Mouse (Mus musculus): ENCODE measurements around the gene Eml2. TPM values are rescaled to one million over a fixed set of nuclear protein-coding genes. Genes with fewer than 3 reads are reported as not detected.

Gene Eml2
- polyA plus RNA-seq, 1 experiment from 2014 or later = 1.4 TPM

DNA sequence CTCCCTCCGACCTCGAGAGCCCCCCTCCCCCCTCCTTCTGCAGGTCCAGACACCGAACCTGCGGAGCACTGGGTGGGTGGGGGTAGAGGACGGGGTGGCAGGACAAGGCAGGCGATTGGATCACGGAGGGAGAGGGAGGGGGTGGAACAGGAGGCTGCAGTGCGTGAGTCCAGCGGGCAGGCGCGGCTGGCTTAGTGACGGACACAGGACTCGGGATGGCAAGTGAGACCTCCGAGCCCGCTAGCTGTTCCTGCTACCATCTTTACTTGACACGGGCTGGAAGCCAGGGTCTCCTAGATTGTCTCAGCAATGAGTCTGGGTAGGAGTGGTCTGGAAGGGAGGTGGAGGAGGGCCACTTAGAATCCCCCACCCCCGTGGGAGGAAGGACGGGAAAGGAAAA is 1.8 kb downstream of the Eml2 start:
- WGBS = 8% methylated on average over 18 of the region's 18 CpGs
- H3K27ac ChIP-seq (ENCODE audit: low read depth, low read length) = no peak overlapping the region
- no peaks in the 10 kb centered on the region for H3K9me3 ChIP-seq (ENCODE audit: control insufficient read depth, low read length)
- H3K9ac ChIP-seq (ENCODE audit: low read depth, low read length) = no peak overlapping the region
- DNase-seq (ENCODE audit: low spot score) (peak; percentile 28), ATAC-seq (ENCODE audit: low FRiP score) (no peak)
- H3K4me3 ChIP-seq (ENCODE audit: low read depth, low read length) = peak overlapping the region; percentile 12; the same call in 1 of the 2 replicates
- no peaks in the 10 kb centered on the region for H3K36me3 ChIP-seq (ENCODE audit: control insufficient read depth, insufficient read depth, low read length)
- peaks cover 5% of the 10 kb centered on the region; the same call in 1 of the 2 replicates for H3K4me1 ChIP-seq (replicated peaks; ENCODE audit: control insufficient read depth, insufficient read depth, low read length)
- H3K27me3 ChIP-seq (ENCODE audit: control insufficient read depth, insufficient read depth, low read length) = peaks cover 41% of the 10 kb centered on the region
- H3K4me2 ChIP-seq (replicated peaks; ENCODE audit: low read depth, low read length) = 0 out of 2 replicates have a peak overlapping the region, but pooled peaks have one; percentile 11

DNA sequence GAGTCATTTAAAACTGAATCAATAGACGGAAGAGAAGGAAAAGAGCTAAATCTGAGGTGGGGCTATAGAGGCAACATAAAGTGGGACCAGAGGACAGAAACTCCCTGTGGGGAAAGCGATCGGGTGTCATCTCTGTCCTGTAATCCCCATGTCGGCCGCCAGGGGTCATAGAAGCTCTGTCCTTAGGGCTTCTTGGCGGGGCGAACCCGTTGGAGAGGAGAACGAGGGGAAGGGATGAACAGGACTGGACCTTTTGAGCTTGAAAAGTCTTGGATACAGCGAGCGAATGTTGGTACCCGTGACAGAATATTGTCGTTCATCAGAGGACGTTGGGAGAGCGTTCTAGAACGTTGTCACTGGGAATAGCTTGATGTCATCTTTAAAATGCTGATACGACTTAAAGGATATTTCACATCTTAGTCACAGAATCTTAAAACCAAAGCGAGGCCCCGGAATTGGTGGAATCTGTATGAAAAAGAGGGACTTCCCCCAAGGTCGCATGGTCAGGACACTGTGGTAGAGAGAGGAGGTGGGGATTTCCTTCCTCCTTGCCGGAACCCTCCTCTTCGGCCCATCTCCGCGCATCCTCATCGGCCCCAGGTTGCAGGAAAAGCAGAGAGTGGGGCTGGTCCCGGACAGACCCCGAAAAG is 2.3 kb downstream of the Eml2 start:
- Histone ChIP-seq H3K9ac (ENCODE audit: low read depth, low read length) (no peak overlapping the region), H3K4me1 (replicated peaks; ENCODE audit: control insufficient read depth, insufficient read depth, low read length) (peaks cover 5% of the 10 kb centered on the region; the same call in 1 of the 2 replicates), H3K4me2 (replicated peaks; ENCODE audit: low read depth, low read length) (peak overlapping the region; percentile 26), H3K27ac (ENCODE audit: low read depth, low read length) (no peak overlapping the region), H3K36me3 (ENCODE audit: control insufficient read depth, insufficient read depth, low read length) (no peaks in the 10 kb centered on the region), H3K9me3 (ENCODE audit: control insufficient read depth, low read length) (no peaks in the 10 kb centered on the region), H3K4me3 (ENCODE audit: low read depth, low read length) (peak overlapping the region; percentile 12; the same call in 1 of the 2 replicates), H3K27me3 (ENCODE audit: control insufficient read depth, insufficient read depth, low read length) (peaks cover 41% of the 10 kb centered on the region)
- DNase-seq (ENCODE audit: low spot score) = peak; percentile 83
- no peak for ATAC-seq (ENCODE audit: low FRiP score)
- WGBS = 8% methylated on average over 26 of the region's 27 CpGs

DNA sequence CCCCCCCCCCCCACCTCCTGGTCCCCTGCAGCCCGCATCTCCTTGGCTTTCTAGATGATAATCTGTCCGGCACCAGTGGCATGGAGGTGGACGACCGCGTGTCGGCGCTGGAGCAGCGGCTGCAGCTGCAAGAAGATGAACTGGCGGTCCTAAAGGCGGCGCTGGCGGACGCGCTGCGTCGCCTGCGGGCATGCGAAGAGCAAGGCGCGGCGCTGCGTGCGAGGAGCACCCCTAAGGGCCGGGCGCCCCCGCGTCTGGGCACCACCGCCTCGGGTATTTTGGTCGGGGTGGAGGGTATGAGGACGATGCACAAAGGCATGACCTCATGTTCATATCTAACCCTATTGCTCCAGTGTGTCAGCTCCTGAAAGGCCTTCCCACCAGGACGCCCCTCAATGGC is 3.0 kb downstream of the Eml2 start:
- H3K4me3 ChIP-seq (ENCODE audit: low read depth, low read length) = peak overlapping the region; percentile 16
- WGBS = 0% methylated on average over 31 of the region's 32 CpGs
- H3K9ac ChIP-seq (ENCODE audit: low read depth, low read length) = no peak overlapping the region
- H3K36me3 ChIP-seq (ENCODE audit: control insufficient read depth, insufficient read depth, low read length) = no peaks in the 10 kb centered on the region
- no peak for ATAC-seq (ENCODE audit: low FRiP score)
- H3K4me2 ChIP-seq (replicated peaks; ENCODE audit: low read depth, low read length) = peak overlapping the region; percentile 26
- H3K27ac ChIP-seq (ENCODE audit: low read depth, low read length) = no peak overlapping the region
- peaks cover 5% of the 10 kb centered on the region; the same call in 1 of the 2 replicates for H3K4me1 ChIP-seq (replicated peaks; ENCODE audit: control insufficient read depth, insufficient read depth, low read length)
- peak; percentile 80 for DNase-seq (ENCODE audit: low spot score)
- H3K27me3 ChIP-seq (ENCODE audit: control insufficient read depth, insufficient read depth, low read length) = peaks cover 41% of the 10 kb centered on the region
- no peaks in the 10 kb centered on the region for H3K9me3 ChIP-seq (ENCODE audit: control insufficient read depth, low read length)

DNA sequence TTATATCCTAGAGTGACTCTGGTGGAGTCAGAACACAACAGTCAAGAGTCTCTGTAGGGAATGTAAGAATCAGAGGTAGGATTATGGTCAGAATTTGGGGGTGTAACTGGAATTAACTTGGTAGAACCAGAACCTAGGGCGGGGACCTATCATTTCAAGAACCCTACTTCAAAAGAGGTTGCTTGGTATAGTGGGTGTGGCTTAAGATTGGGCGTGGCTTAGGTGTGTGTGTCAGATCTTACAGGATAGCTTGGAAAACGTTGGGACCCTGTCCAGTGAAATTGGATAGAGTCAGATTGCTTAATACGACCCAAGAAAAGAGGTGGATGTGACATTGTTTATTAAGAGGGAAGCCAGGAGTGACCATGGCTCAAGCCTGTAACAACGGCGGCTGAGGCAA is 3.7 kb downstream of the Eml2 start:
- Histone ChIP-seq H3K36me3 (ENCODE audit: control insufficient read depth, insufficient read depth, low read length) (no peaks in the 10 kb centered on the region), H3K9ac (ENCODE audit: low read depth, low read length) (no peak overlapping the region), H3K27ac (ENCODE audit: low read depth, low read length) (no peak overlapping the region), H3K4me2 (replicated peaks; ENCODE audit: low read depth, low read length) (no peak overlapping the region; the same call in 1 of the 2 replicates), H3K9me3 (ENCODE audit: control insufficient read depth, low read length) (no peaks in the 10 kb centered on the region), H3K4me1 (replicated peaks; ENCODE audit: control insufficient read depth, insufficient read depth, low read length) (peaks cover 5% of the 10 kb centered on the region; the same call in 1 of the 2 replicates), H3K4me3 (ENCODE audit: low read depth, low read length) (no peak overlapping the region; the same call in 1 of the 2 replicates), H3K27me3 (ENCODE audit: control insufficient read depth, insufficient read depth, low read length) (peaks cover 41% of the 10 kb centered on the region)
- DNase-seq (ENCODE audit: low spot score) (no peak), ATAC-seq (ENCODE audit: low FRiP score) (no peak)
- WGBS = 38% methylated on average over 6 of the region's 6 CpGs

DNA sequence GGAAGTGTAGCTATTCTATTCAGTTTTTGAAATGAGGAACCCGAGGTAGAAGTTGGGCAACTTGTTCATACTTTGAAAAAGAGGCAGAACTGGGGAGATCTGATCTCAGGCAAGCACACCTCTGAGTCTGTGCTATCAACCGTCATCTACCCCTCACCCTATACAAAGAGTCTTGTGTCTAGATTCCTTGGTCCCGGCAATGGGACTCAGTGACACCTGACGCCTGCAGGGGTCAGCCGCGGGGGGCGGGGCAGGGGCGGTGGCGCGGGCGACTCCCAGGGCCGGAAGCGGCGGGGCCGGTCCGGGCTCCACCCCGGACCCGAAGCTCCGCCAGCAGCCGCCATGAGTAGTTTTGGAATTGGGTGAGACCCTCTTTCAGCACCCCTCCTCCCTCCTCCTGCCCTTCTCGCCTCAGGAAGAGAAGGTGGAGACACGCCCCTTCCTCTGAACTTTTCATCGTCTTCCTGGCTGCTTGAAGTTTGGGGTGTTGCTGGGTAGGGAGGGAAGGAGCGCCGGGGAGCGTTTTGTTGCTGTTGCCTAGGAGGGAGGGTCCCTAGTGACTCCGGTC is 4.7 kb downstream of the Eml2 start:
- DNase-seq (ENCODE audit: low spot score) (peak; percentile 63), ATAC-seq (ENCODE audit: low FRiP score) (no peak)
- Histone ChIP-seq H3K27ac (ENCODE audit: low read depth, low read length) (no peak overlapping the region), H3K4me1 (replicated peaks; ENCODE audit: control insufficient read depth, insufficient read depth, low read length) (peaks cover 5% of the 10 kb centered on the region; the same call in 1 of the 2 replicates), H3K4me3 (ENCODE audit: low read depth, low read length) (peak overlapping the region; percentile 39), H3K9me3 (ENCODE audit: control insufficient read depth, low read length) (no peaks in the 10 kb centered on the region), H3K9ac (ENCODE audit: low read depth, low read length) (peak overlapping the region; percentile 42), H3K4me2 (replicated peaks; ENCODE audit: low read depth, low read length) (peak overlapping the region; percentile 55), H3K27me3 (ENCODE audit: control insufficient read depth, insufficient read depth, low read length) (peaks cover 36% of the 10 kb centered on the region), H3K36me3 (ENCODE audit: control insufficient read depth, insufficient read depth, low read length) (no peaks in the 10 kb centered on the region)
- WGBS = 1% methylated on average over 23 of the region's 27 CpGs

DNA sequence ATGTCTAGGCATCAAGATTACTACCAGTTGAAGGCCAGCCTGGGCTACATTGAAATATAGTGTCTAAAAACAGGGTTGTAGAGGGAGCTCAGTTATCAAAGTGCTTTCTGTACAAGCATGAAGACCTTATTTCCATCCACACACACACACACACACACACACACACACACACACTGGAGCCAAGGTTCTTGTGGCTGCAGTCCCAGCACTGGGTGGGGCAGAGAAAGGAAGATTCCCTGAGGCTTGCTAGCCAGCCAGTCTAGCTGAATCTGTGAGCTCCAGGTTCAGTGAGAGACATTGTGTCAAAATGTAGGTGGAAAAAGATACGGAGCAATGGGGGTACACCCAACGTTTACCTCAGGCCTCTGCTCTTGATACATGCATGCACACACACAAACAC is 8.0 kb downstream of the Eml2 start:
- Histone ChIP-seq H3K4me3 (ENCODE audit: low read depth, low read length) (no peak overlapping the region), H3K27ac (ENCODE audit: low read depth, low read length) (no peak overlapping the region), H3K9me3 (ENCODE audit: control insufficient read depth, low read length) (no peaks in the 10 kb centered on the region), H3K4me1 (replicated peaks; ENCODE audit: control insufficient read depth, insufficient read depth, low read length) (0 out of 2 replicates have a peak, but pooled peaks cover 3% of the 10 kb centered on the region), H3K4me2 (replicated peaks; ENCODE audit: low read depth, low read length) (no peak overlapping the region), H3K36me3 (ENCODE audit: control insufficient read depth, insufficient read depth, low read length) (no peaks in the 10 kb centered on the region), H3K27me3 (ENCODE audit: control insufficient read depth, insufficient read depth, low read length) (peaks cover 9% of the 10 kb centered on the region), H3K9ac (ENCODE audit: low read depth, low read length) (no peak overlapping the region)
- ATAC-seq (ENCODE audit: low FRiP score) (no peak), DNase-seq (ENCODE audit: low spot score) (no peak)
- 87% methylated on average over 2 of the region's 2 CpGs for WGBS

DNA sequence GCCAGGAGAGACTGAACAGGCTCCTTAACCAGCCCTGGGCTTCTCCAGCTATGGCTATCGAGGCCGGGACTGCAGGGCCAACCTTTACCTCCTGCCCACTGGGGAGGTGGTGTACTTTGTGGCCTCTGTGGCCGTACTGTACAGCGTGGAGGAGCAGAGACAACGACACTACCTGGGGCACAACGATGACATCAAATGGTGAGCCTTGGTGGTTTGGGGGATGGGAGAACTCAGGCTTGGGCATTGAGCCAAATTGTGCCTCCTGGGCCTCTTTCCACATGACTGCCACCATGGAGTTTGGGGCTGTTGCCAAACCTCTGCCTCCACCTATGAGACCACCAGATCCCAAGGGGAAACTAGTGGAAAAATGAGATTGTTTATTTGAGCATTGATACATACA is 8.5 kb downstream of the Eml2 start:
- ATAC-seq (ENCODE audit: low FRiP score) (no peak), DNase-seq (ENCODE audit: low spot score) (no peak)
- H3K9ac ChIP-seq (ENCODE audit: low read depth, low read length) = no peak overlapping the region
- H3K9me3 ChIP-seq (ENCODE audit: control insufficient read depth, low read length) = no peaks in the 10 kb centered on the region
- peaks cover 5% of the 10 kb centered on the region for H3K27me3 ChIP-seq (ENCODE audit: control insufficient read depth, insufficient read depth, low read length)
- H3K36me3 ChIP-seq (ENCODE audit: control insufficient read depth, insufficient read depth, low read length) = no peaks in the 10 kb centered on the region
- H3K4me1 ChIP-seq (replicated peaks; ENCODE audit: control insufficient read depth, insufficient read depth, low read length) = no peaks in the 10 kb centered on the region
- no peak overlapping the region for H3K4me3 ChIP-seq (ENCODE audit: low read depth, low read length)
- H3K27ac ChIP-seq (ENCODE audit: low read depth, low read length) = no peak overlapping the region
- no peak overlapping the region for H3K4me2 ChIP-seq (replicated peaks; ENCODE audit: low read depth, low read length)
- 82% methylated on average over 6 of the region's 6 CpGs for WGBS

DNA sequence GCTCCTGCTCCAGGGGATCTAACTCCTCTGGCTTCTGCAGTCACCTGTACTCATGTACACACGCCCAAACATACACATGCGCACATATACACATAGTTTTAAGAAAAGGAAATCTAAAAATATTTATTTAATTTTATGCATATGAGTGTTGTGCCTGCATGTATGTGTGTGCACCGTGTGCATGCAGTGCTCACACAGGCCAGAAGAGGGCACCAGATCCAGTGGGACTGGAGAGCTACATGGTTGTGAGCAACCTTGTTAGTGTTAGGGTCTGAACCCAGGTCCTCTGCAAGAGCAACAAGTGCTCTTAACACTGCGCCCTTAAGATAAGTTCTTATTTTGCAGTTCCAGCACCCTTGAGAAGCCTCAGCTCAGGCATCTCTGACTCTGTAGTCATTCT is 18.5 kb downstream of the Eml2 start:
- Histone ChIP-seq H3K9ac (ENCODE audit: low read depth, low read length) (no peak overlapping the region), H3K27me3 (ENCODE audit: control insufficient read depth, insufficient read depth, low read length) (no peaks in the 10 kb centered on the region), H3K4me3 (ENCODE audit: low read depth, low read length) (no peak overlapping the region), H3K4me1 (replicated peaks; ENCODE audit: control insufficient read depth, insufficient read depth, low read length) (no peaks in the 10 kb centered on the region), H3K27ac (ENCODE audit: low read depth, low read length) (no peak overlapping the region), H3K4me2 (replicated peaks; ENCODE audit: low read depth, low read length) (no peak overlapping the region), H3K36me3 (ENCODE audit: control insufficient read depth, insufficient read depth, low read length) (no peaks in the 10 kb centered on the region), H3K9me3 (ENCODE audit: control insufficient read depth, low read length) (no peaks in the 10 kb centered on the region)
- no peak for ATAC-seq (ENCODE audit: low FRiP score)
- no peak for DNase-seq (ENCODE audit: low spot score)
- 97% methylated on average over 4 of the region's 4 CpGs for WGBS

DNA sequence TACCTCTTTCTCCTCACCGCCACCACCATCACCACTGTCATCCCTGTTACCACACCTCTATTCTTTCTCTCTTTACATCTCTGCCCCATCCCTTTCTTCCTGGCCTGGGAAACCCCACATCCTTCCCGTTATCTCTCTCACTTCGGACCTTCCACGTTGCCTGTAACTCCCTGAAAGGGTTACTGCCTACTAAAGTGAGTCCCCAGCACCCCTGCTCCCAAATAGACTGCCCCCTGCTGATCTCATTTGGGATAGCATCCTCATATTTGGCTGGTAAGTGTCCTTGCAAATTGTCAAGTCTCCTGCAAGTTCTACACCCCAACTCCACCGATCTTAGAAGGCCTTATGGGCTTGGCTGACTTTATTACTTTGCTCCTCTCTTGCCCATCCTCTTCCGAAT is 20.5 kb downstream of the Eml2 start:
- no peaks in the 10 kb centered on the region for H3K36me3 ChIP-seq (ENCODE audit: control insufficient read depth, insufficient read depth, low read length)
- WGBS = 73% methylated on average over 6 of the region's 6 CpGs

More for the DNA sequence above, 20.5 kb downstream of the Eml2 start:
- Histone ChIP-seq H3K27me3 (ENCODE audit: control insufficient read depth, insufficient read depth, low read length) (no peaks in the 10 kb centered on the region; the same call in 1 of the 2 replicates), H3K4me2 (replicated peaks; ENCODE audit: low read depth, low read length) (no peak overlapping the region), H3K9ac (ENCODE audit: low read depth, low read length) (no peak overlapping the region), H3K9me3 (ENCODE audit: control insufficient read depth, low read length) (no peaks in the 10 kb centered on the region), H3K4me3 (ENCODE audit: low read depth, low read length) (no peak overlapping the region), H3K4me1 (replicated peaks; ENCODE audit: control insufficient read depth, insufficient read depth, low read length) (no peaks in the 10 kb centered on the region), H3K27ac (ENCODE audit: low read depth, low read length) (no peak overlapping the region)
- DNase-seq (ENCODE audit: low spot score) (peak; percentile 66), ATAC-seq (ENCODE audit: low FRiP score) (no peak)

Measured in hindbrain, embryonic 11.5 days (tissue).